ENCODE assay signal across 17 mouse cellular contexts in the genomic region with DNA sequence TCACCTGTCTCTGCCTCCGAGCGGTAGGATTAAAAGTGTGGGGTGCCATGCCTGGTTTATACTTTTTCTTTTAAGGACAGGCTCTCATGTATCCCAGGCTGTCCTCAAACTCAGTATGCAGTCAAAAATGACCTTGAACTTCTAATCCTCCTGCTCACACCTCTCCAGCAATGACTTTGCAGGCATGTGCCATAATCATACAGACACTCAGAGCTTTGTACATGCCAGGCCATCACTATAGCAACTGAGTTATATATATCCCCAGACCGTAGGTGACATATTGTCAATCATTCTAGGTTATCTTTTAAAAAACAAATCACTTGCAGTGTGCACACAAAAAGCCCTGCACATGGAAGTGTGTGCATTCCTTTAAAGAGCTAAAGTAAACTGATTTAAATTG. TPM values are rescaled to one million over a fixed set of nuclear protein-coding genes. Genes with fewer than 3 reads are reported as not detected.
DNase-seq lines count a peak whose midpoint lies in the region; ATAC-seq and TF ChIP-seq lines count a peak whose summit lies in the region.
"Had no signal": no experiment of that assay in that cellular context is flagged by ENCODE, and none has a peak within 500 bp of the region (broad histone marks: within the 10 kb centered on the region; RNA-seq: fewer than 3 reads in every experiment).

No protein-coding gene starts in this region.

- H3K9me3 ChIP-seq in heart, embryonic 10.5 days: no peaks in the 10 kb centered on the region
- no peaks in the 10 kb centered on the region for H3K9me3 ChIP-seq in heart, postnatal 0 days (replicated peaks; ENCODE audit: control insufficient read depth, low read length)
- H3K9me3 ChIP-seq: hindbrain, embryonic 12.5 days; intestine, embryonic 15.5 days; limb, embryonic 12.5 days; liver, embryonic 15.5 days; midbrain, embryonic 12.5 days had no signal

- TF ChIP-seq POLR2A in testis, adult 2 months (IDR thresholded peaks at IDR 0.05; ENCODE audit: control insufficient read depth, low read depth, low read length): no peak
- TF ChIP-seq POLR2A in thymus, adult 2 months (IDR thresholded peaks at IDR 0.05; ENCODE audit: control insufficient read depth, extremely low read depth, insufficient read depth, low read length, poor library complexity): no peak

- H3K4me3 ChIP-seq in heart, embryonic 10.5 days: no peak overlapping the region
- H3K4me3 ChIP-seq in testis, adult 2 months (ENCODE audit: control insufficient read depth, low read depth, low read length): no peak overlapping the region
- no peak overlapping the region for H3K4me3 ChIP-seq in heart, postnatal 0 days (ENCODE audit: low read depth, low read length)
- H3K4me3 ChIP-seq in thymus, adult 2 months (ENCODE audit: control insufficient read depth, insufficient read depth, low read length): no peak overlapping the region
- H3K4me3 ChIP-seq: hindbrain, embryonic 12.5 days; intestine, embryonic 15.5 days; limb, embryonic 12.5 days; liver, embryonic 15.5 days; midbrain, embryonic 12.5 days had no signal

- H3K4me2 ChIP-seq in heart, postnatal 0 days (ENCODE audit: low read depth, low read length): no peak overlapping the region
- H3K4me2 ChIP-seq: hindbrain, embryonic 12.5 days; intestine, embryonic 15.5 days; limb, embryonic 12.5 days; liver, embryonic 15.5 days; midbrain, embryonic 12.5 days had no signal

- H3K4me1 ChIP-seq in heart, embryonic 10.5 days: no peaks in the 10 kb centered on the region
- no peaks in the 10 kb centered on the region for H3K4me1 ChIP-seq in testis, adult 2 months (ENCODE audit: control insufficient read depth, insufficient read depth, low read length)
- no peaks in the 10 kb centered on the region; the same call in 1 of the 2 replicates for H3K4me1 ChIP-seq in heart, postnatal 0 days (ENCODE audit: control insufficient read depth, insufficient read depth)
- H3K4me1 ChIP-seq in thymus, adult 2 months (replicated peaks; ENCODE audit: control insufficient read depth, insufficient read depth, low read length): peaks cover 5% of the 10 kb centered on the region
- H3K4me1 ChIP-seq: hindbrain, embryonic 12.5 days; intestine, embryonic 15.5 days; limb, embryonic 12.5 days; liver, embryonic 15.5 days; midbrain, embryonic 12.5 days had no signal

- H3K27ac ChIP-seq in heart, embryonic 10.5 days: peak overlapping the region; percentile 74; the same call in 1 of the 2 replicates
- H3K27ac ChIP-seq in testis, adult 2 months (ENCODE audit: control insufficient read depth, insufficient read depth, low read depth, low read length): peak overlapping the region; percentile 21; the same call in 1 of the 2 replicates
- H3K27ac ChIP-seq in heart, postnatal 0 days (ENCODE audit: low read depth): peak overlapping the region; percentile 85
- H3K27ac ChIP-seq in thymus, adult 2 months (ENCODE audit: control insufficient read depth, insufficient read depth, low read length): no peak overlapping the region; the same call in 1 of the 2 replicates
- H3K27ac ChIP-seq: hindbrain, embryonic 12.5 days; intestine, embryonic 15.5 days; limb, embryonic 12.5 days; midbrain, embryonic 12.5 days had no signal

- peaks cover 4% of the 10 kb centered on the region; the same call in 1 of the 2 replicates for H3K27me3 ChIP-seq in heart, embryonic 10.5 days (ENCODE audit: insufficient read depth, poor library complexity, severe bottlenecking)
- no peaks in the 10 kb centered on the region for H3K27me3 ChIP-seq in testis, adult 2 months (ENCODE audit: control insufficient read depth, insufficient read depth, low read length)
- no peaks in the 10 kb centered on the region for H3K27me3 ChIP-seq in heart, postnatal 0 days (ENCODE audit: control insufficient read depth, insufficient read depth, low read length)
- H3K27me3 ChIP-seq in thymus, adult 2 months (ENCODE audit: control insufficient read depth, insufficient read depth, low read length): no peaks in the 10 kb centered on the region
- H3K27me3 ChIP-seq: intestine, embryonic 15.5 days; liver, embryonic 15.5 days had no signal

- 74% methylated on average over 3 of the region's 3 CpGs for WGBS in heart, embryonic 10.5 days
- 50% methylated on average over 3 of the region's 3 CpGs for WGBS in heart, postnatal 0 days
- WGBS in thymus, adult 2 months: 87% methylated on average over 3 of the region's 3 CpGs

- intact Hi-C loops in heart, postnatal 36 days (cut with DNase I): no loop called here

- peak; percentile 92 for ATAC-seq in heart, postnatal 0 days (ENCODE audit: insufficient read depth, low read depth)
- ATAC-seq: intestine, embryonic 15.5 days had no signal

- H3K9ac ChIP-seq in heart, postnatal 0 days (replicated peaks; ENCODE audit: low read depth, low read length): no peak overlapping the region
- H3K9ac ChIP-seq: hindbrain, embryonic 12.5 days; intestine, embryonic 15.5 days; limb, embryonic 12.5 days; liver, embryonic 15.5 days; midbrain, embryonic 12.5 days had no signal

- no peak for TF ChIP-seq EP300 in heart, postnatal 0 days (IDR thresholded peaks at IDR 0.05; ENCODE audit: low read depth)

- no peak for TF ChIP-seq CTCF in testis, adult 2 months (IDR thresholded peaks at IDR 0.05; ENCODE audit: control insufficient read depth, insufficient read depth, insufficient replicate concordance, low read depth, low read length)
- TF ChIP-seq CTCF in heart, postnatal 0 days (IDR thresholded peaks at IDR 0.05; ENCODE audit: low read depth): no peak
- TF ChIP-seq CTCF in thymus, adult 2 months (IDR thresholded peaks at IDR 0.05; ENCODE audit: borderline replicate concordance, control insufficient read depth, extremely low read depth, insufficient read depth, low read length, poor library complexity): no peak

- no peak for DNase-seq in heart, embryonic 10.5 days (ENCODE audit: low spot score)
- no peak for DNase-seq in heart, postnatal 36 days
- DNase-seq in testis, postnatal 14 days (ENCODE audit: low spot score): no peak
- DNase-seq in heart, postnatal 0 days (ENCODE audit: low spot score): peak; percentile 62
- no peak for DNase-seq in right cerebral cortex, postnatal 25 days
- no peak for DNase-seq in thymus, adult 2 months
- DNase-seq in spleen, adult 12 weeks (ENCODE audit: low spot score): no peak
- DNase-seq: adrenal gland, postnatal 10 days; cerebellum, postnatal 10 days; gastrocnemius, postnatal 25 days had no signal

- H3K36me3 ChIP-seq in heart, embryonic 10.5 days: no peaks in the 10 kb centered on the region
- no peaks in the 10 kb centered on the region for H3K36me3 ChIP-seq in testis, adult 2 months (ENCODE audit: control insufficient read depth, insufficient read depth, low read length)
- H3K36me3 ChIP-seq in heart, postnatal 0 days (replicated peaks; ENCODE audit: control insufficient read depth, insufficient read depth, low read length): no peaks in the 10 kb centered on the region
- no peaks in the 10 kb centered on the region for H3K36me3 ChIP-seq in thymus, adult 2 months (ENCODE audit: control insufficient read depth, insufficient read depth, low read length)
- H3K36me3 ChIP-seq: hindbrain, embryonic 12.5 days; intestine, embryonic 15.5 days; limb, embryonic 12.5 days; liver, embryonic 15.5 days; midbrain, embryonic 12.5 days had no signal

RNA-seq across cellular contexts. Expression of gene Tmsb4x, which starts 29.6 kb away (rescaled TPM):
- 1,947 and 1,991 TPM in 2 replicates for polyA plus RNA-seq in heart, embryonic 10.5 days (2016; fragmentation: Nextera tagmentation; extraction: Ambion mirVana)
- 100 to 1,000 TPM; 474 to 506 TPM for total RNA-seq in heart, postnatal 36 days (2021)
- polyA plus RNA-seq in testis, adult 2 months (2012; rRNA removed): 60.8 and 64.0 TPM in 2 replicates
- total RNA-seq in heart, postnatal 0 days (2014; rRNA removed; ENCODE audit: low replicate concordance): 495 and 525 TPM in 2 replicates
- 2,040 and 2,137 TPM in 2 replicates for polyA plus RNA-seq in heart, postnatal 0 days (2015; fragmentation: Nextera tagmentation; extraction: Ambion mirVana)
- polyA plus RNA-seq in thymus, adult 2 months (2012; rRNA removed): 442 and 583 TPM in 2 replicates
- total RNA-seq: MEL had no signal
